Mouse (Mus musculus): ENCODE data around the gene Adgrf1. TPM values are rescaled to one million over a fixed set of nuclear protein-coding genes. Genes with fewer than 3 reads are reported as not detected.

Gene Adgrf1
- total and polyA plus RNA-seq, 3 experiments, result not detected

GRCm38 (mm10) chr17:43254261-43254660 is 15.9 kb upstream of the Adgrf1 start:
- DNase-seq (ENCODE audit: extremely low read depth), result no peak
- TF ChIP-seq MAFK (IDR thresholded peaks at IDR 0.05; ENCODE audit: insufficient replicate concordance, low read length) (no peak), ZNF384 (IDR thresholded peaks at IDR 0.05; ENCODE audit: low read depth, low read length) (no peak), BHLHE40 (IDR thresholded peaks at IDR 0.05; ENCODE audit: low read depth, low read length) (no peak), USF1 (IDR thresholded peaks at IDR 0.05; ENCODE audit: low read depth, low read length) (no peak), CTCF (conservative IDR thresholded peaks at IDR 0.05 in 1 of 2, IDR thresholded peaks at IDR 0.05 in 1 of 2; ENCODE audit: low read depth in 2 of 2, low read length in 2 of 2) (no peak), SMC3 (IDR thresholded peaks at IDR 0.05; ENCODE audit: low read depth, low read length) (no peak), MYC (IDR thresholded peaks at IDR 0.05; ENCODE audit: low read depth, low read length) (no peak), SIN3A (IDR thresholded peaks at IDR 0.05; ENCODE audit: low read length) (no peak), NRF1 (IDR thresholded peaks at IDR 0.05; ENCODE audit: low read depth, low read length) (no peak), E2F4 (IDR thresholded peaks at IDR 0.05; ENCODE audit: insufficient replicate concordance, low read depth, low read length) (no peak), POLR2AphosphoS2 (IDR thresholded peaks at IDR 0.05; ENCODE audit: low read depth, low read length) (no peak), RAD21 (IDR thresholded peaks at IDR 0.05; ENCODE audit: low read depth, low read length) (no peak), TBP (conservative IDR thresholded peaks at IDR 0.05; ENCODE audit: low read depth, low read length) (no peak), NELFE (IDR thresholded peaks at IDR 0.05; ENCODE audit: low read depth, low read length) (no peak), ELF1 (IDR thresholded peaks at IDR 0.05; ENCODE audit: low read depth, low read length) (no peak), ZC3H11A (IDR thresholded peaks at IDR 0.05; ENCODE audit: low read depth, low read length) (no peak), CHD1 (IDR thresholded peaks at IDR 0.05; ENCODE audit: low read depth, low read length) (no peak)

GRCm38 (mm10) chr17:43256536-43257135 is 13.5 kb upstream of the Adgrf1 start:
- no peak overlapping the region for H3K27ac ChIP-seq (ENCODE audit: insufficient read depth, low read depth)
- H3K79me2 ChIP-seq (replicated peaks; ENCODE audit: control insufficient read depth, extremely low read depth, insufficient read depth, poor library complexity, severe bottlenecking), result no peaks in the 10 kb centered on the region
- H3K4me3 ChIP-seq (replicated peaks in 1 of 3; ENCODE audit: low read depth in 2 of 3, low read length in 2 of 3, poor library complexity in 1 of 3), result no peak overlapping the region
- no peaks in the 10 kb centered on the region for H3K36me3 ChIP-seq (replicated peaks in 1 of 2; ENCODE audit: control insufficient read depth in 1 of 2, insufficient read depth in 1 of 2, low read length in 1 of 2)
- H3K9me3 ChIP-seq (replicated peaks; ENCODE audit: low read length), result peaks cover 31% of the 10 kb centered on the region
- H3K9ac ChIP-seq (ENCODE audit: insufficient read depth, low read depth), result no peak overlapping the region
- DNase-seq (ENCODE audit: extremely low read depth), result no peak
- dilution Hi-C loops (cut with MboI; ENCODE audit: extremely low pct_ligation_motif_present, extremely low pct_unique_long_range_greater_than_20kb, low sequenced_read_pairs) (no loop called here), in situ Hi-C loops (cut with MboI; ENCODE audit: low pct_ligation_motif_present, low pct_unique_long_range_greater_than_20kb, low sequenced_read_pairs) (loop anchor here (25.0 kb wide), 1 partner anchor 206 kb away; no protein-coding TSS in a partner anchor)
- TF ChIP-seq EP300 (IDR thresholded peaks at IDR 0.05; ENCODE audit: low read length), result no peak
- TF ChIP-seq IRF4 (IDR thresholded peaks at IDR 0.05; ENCODE audit: low read depth, low read length), result no peak
- TF ChIP-seq ZC3H11A (IDR thresholded peaks at IDR 0.05; ENCODE audit: low read depth, low read length), result no peak
- no peak for TF ChIP-seq SIN3A (IDR thresholded peaks at IDR 0.05; ENCODE audit: low read length)
- no peak for TF ChIP-seq NRF1 (IDR thresholded peaks at IDR 0.05; ENCODE audit: low read depth, low read length)
- TF ChIP-seq MAFK (IDR thresholded peaks at IDR 0.05; ENCODE audit: insufficient replicate concordance, low read length), result no peak
- no peak for TF ChIP-seq USF1 (IDR thresholded peaks at IDR 0.05; ENCODE audit: low read depth, low read length)
- TF ChIP-seq RAD21 (IDR thresholded peaks at IDR 0.05; ENCODE audit: low read depth, low read length), result no peak
- no peak for TF ChIP-seq RCOR1 (conservative IDR thresholded peaks at IDR 0.05; ENCODE audit: low read depth, low read length)
- no peak for TF ChIP-seq GABPA (IDR thresholded peaks at IDR 0.05; ENCODE audit: insufficient replicate concordance, low read depth, low read length)
- no peak for TF ChIP-seq SMC3 (IDR thresholded peaks at IDR 0.05; ENCODE audit: low read depth, low read length)
- no peaks in the 10 kb centered on the region for H3K27me3 ChIP-seq (replicated peaks)
- no peak overlapping the region for H3K4me2 ChIP-seq (ENCODE audit: insufficient read depth, low read depth, poor library complexity, severe bottlenecking)
- no peaks in the 10 kb centered on the region for H3K4me1 ChIP-seq (ENCODE audit: control insufficient read depth in 1 of 2, insufficient read depth in 2 of 2)

More at GRCm38 (mm10) chr17:43254261-43254660, 15.9 kb upstream of the Adgrf1 start:
- Histone ChIP-seq H3K36me3 (replicated peaks in 1 of 2; ENCODE audit: control insufficient read depth in 1 of 2, insufficient read depth in 1 of 2, low read length in 1 of 2) (no peaks in the 10 kb centered on the region), H3K9ac (ENCODE audit: insufficient read depth, low read depth) (no peak overlapping the region), H3K4me1 (ENCODE audit: control insufficient read depth in 1 of 2, insufficient read depth in 2 of 2) (no peaks in the 10 kb centered on the region), H3K4me2 (ENCODE audit: insufficient read depth, low read depth, poor library complexity, severe bottlenecking) (no peak overlapping the region), H3K27me3 (replicated peaks) (no peaks in the 10 kb centered on the region), H3K79me2 (replicated peaks; ENCODE audit: control insufficient read depth, extremely low read depth, insufficient read depth, poor library complexity, severe bottlenecking) (no peaks in the 10 kb centered on the region), H3K9me3 (replicated peaks; ENCODE audit: low read length) (peaks cover 32% of the 10 kb centered on the region), H3K27ac (ENCODE audit: insufficient read depth, low read depth) (no peak overlapping the region), H3K4me3 (replicated peaks in 1 of 3; ENCODE audit: low read depth in 2 of 3, low read length in 2 of 3, poor library complexity in 1 of 3) (no peak overlapping the region)
- dilution Hi-C loops (cut with MboI; ENCODE audit: extremely low pct_ligation_motif_present, extremely low pct_unique_long_range_greater_than_20kb, low sequenced_read_pairs), result no loop called here
- in situ Hi-C loops (cut with MboI; ENCODE audit: low pct_ligation_motif_present, low pct_unique_long_range_greater_than_20kb, low sequenced_read_pairs), result loop anchor here (25.0 kb wide), 1 partner anchor 208 kb away; no protein-coding TSS in a partner anchor
